Mouse (Mus musculus): Measurements from ENCODE around the gene Mef2b. TPM values are rescaled to one million over a fixed set of nuclear protein-coding genes. Genes with fewer than 3 reads are reported as not detected.

Gene Mef2b
- polyA plus RNA-seq, 1 experiment, result 2.3 TPM

DNA sequence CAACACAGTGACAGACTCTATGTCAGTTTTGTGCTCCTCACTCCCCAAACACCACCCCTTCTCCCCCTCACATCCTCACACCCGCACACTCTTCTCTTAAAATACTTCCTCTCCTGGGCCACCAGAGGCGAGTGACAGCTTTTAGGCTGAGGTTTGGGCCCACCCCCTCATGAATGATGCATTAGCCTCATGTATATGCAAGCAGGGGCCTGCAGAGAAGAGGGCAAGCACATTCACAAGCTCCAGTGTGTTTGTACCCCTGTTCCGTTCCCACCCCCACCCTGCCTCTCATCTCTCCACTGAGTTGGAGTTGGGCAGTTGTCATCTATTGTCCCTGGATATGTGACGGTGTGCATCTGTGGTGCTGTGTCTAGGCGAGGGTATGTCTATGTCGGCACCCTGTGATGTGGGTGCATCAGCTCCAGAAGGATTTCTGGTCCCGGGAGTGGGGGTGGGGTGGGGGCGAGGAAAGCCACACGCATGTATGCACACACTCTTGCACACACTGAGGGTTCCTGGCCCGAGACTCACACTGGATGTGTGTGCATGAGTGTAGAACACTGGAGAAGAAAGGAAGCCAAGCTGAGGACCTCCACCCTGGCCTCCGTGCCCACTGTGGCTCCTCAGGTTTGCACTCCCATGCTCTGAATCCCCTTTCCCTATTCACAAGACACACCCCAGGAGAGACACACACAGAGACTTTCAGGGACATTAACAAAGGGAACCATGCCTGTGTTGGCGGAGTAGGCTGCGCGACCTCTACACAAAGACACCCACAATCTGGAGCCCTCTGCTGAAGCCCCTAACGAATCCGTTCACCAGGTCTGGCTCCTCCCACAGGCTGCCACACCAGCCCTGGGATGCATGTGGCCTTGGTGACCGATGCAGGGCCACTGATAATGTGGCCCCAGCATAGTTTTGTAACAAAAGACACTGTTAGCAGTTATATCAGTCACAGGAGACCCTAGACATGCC is 20.5 kb upstream of the Mef2b start:
- no peak for DNase-seq (ENCODE audit: low read depth in 1 of 2, low spot score in 2 of 2)
- peaks cover 18% of the 10 kb centered on the region; the same call in 1 of the 2 replicates for H3K27me3 ChIP-seq (ENCODE audit: control insufficient read depth, insufficient read depth, low read length)
- H3K4me3 ChIP-seq (ENCODE audit: extremely low read depth, insufficient read depth, insufficient read length), result no peak overlapping the region
- no peaks in the 10 kb centered on the region for H3K4me1 ChIP-seq (ENCODE audit: control insufficient read depth, insufficient read depth, insufficient read length)
- WGBS, result 21% methylated on average over 17 of the region's 17 CpGs
- no peaks in the 10 kb centered on the region for H3K36me3 ChIP-seq (ENCODE audit: control insufficient read depth, insufficient read depth, low read length)
- TF ChIP-seq CTCF (IDR thresholded peaks at IDR 0.05; ENCODE audit: extremely low read depth, insufficient read depth, insufficient read length, insufficient replicate concordance) (no peak), POLR2A (IDR thresholded peaks at IDR 0.05; ENCODE audit: low read depth, low read length) (no peak)
- no peak overlapping the region for H3K27ac ChIP-seq (ENCODE audit: insufficient read depth, low read length)

DNA sequence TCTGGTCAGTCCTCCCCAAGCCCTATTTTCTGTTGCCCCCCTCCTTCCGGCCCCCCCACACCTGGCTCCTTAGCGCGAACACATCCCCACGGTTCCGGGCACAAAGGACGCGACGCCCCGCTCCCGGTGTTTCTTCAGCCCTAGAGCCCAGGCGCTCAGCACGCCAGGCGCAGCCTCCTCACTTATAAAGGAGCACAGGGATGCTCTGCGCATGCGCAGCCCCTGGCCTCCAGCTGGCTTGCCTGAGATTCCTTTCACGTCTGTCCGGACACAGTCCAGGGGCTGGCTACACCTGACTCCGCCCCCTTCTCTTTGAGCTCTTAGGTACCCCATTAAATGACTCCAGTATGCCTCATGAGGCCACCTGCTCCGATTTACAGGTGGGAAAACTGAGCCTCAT is 18.8 kb upstream of the Mef2b start, which contains the start of gene Ncan:
TSS of gene Ncan (minus strand) at position 207 of the 400 bp plus-strand sequence.
- Histone ChIP-seq H3K27me3 (ENCODE audit: control insufficient read depth, insufficient read depth, low read length) (peaks cover 18% of the 10 kb centered on the region; the same call in 1 of the 2 replicates), H3K27ac (ENCODE audit: insufficient read depth, low read length) (no peak within 1 kb of the TSS), H3K36me3 (ENCODE audit: control insufficient read depth, insufficient read depth, low read length) (no peaks in the 10 kb centered on the region), H3K4me3 (ENCODE audit: extremely low read depth, insufficient read depth, insufficient read length) (no peak within 1 kb of the TSS), H3K4me1 (ENCODE audit: control insufficient read depth, insufficient read depth, insufficient read length) (no peaks in the 10 kb centered on the region)
- 6% methylated on average over 19 of the region's 19 CpGs for WGBS
- DNase-seq (ENCODE audit: low read depth in 1 of 2, low spot score in 2 of 2), result no peak
- TF ChIP-seq POLR2A (IDR thresholded peaks at IDR 0.05; ENCODE audit: low read depth, low read length) (no peak), CTCF (IDR thresholded peaks at IDR 0.05; ENCODE audit: extremely low read depth, insufficient read depth, insufficient read length, insufficient replicate concordance) (no peak)

DNA sequence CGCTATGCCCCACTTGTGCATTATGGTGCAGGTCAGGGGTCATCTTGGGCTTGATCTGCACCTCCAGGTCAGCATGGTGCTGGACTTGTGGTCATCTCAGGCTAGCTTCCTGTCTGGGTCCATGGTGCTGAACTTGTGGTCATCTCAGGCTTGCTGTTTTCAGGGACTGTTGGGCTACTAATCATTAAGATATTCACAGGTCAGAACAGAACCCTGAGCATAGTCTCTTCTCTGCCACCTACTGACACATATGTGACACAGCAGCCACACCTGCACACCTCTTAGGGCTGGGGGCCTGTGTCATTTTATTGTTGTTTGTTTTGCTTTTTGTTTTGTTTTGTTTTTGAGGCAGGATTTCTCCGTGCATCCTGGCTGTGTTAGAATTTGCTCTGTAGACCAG is 16.6 kb upstream of the Mef2b start:
- 56% methylated on average over 2 of the region's 2 CpGs for WGBS
- DNase-seq (ENCODE audit: low read depth in 1 of 2, low spot score in 2 of 2), result no peak
- no peaks in the 10 kb centered on the region for H3K36me3 ChIP-seq (ENCODE audit: control insufficient read depth, insufficient read depth, low read length)
- no peaks in the 10 kb centered on the region for H3K4me1 ChIP-seq (ENCODE audit: control insufficient read depth, insufficient read depth, insufficient read length)
- no peak overlapping the region for H3K27ac ChIP-seq (ENCODE audit: insufficient read depth, low read length)
- no peak overlapping the region for H3K4me3 ChIP-seq (ENCODE audit: extremely low read depth, insufficient read depth, insufficient read length)
- no peak for TF ChIP-seq POLR2A (IDR thresholded peaks at IDR 0.05; ENCODE audit: low read depth, low read length)
- peak; percentile 23; the same call in 1 of the 2 replicates for TF ChIP-seq CTCF (IDR thresholded peaks at IDR 0.05; ENCODE audit: extremely low read depth, insufficient read depth, insufficient read length, insufficient replicate concordance)
- H3K27me3 ChIP-seq (ENCODE audit: control insufficient read depth, insufficient read depth, low read length), result peaks cover 16% of the 10 kb centered on the region; the same call in 1 of the 2 replicates

DNA sequence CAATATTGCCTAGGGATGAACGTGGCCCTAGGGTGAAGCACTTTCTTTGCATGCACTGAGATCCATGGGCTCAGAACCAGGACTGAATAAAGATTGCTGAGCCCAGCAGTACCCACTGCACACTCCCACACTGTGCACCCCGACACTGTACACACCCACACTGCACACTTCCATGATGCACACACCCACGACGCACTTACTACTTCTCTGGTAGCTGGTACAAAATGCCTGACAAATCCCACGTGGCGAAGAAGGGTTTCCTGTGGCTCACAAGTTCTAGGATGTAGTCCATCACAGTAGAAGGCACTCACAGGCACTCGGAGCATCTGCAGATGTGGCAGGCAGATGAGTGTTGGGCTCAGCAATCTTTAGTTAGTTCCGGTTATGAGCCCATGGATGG is 14.5 kb upstream of the Mef2b start:
- no peak for DNase-seq (ENCODE audit: low read depth in 1 of 2, low spot score in 2 of 2)
- no peaks in the 10 kb centered on the region for H3K36me3 ChIP-seq (ENCODE audit: control insufficient read depth, insufficient read depth, low read length)
- 66% methylated on average over 8 of the region's 8 CpGs for WGBS
- no peak overlapping the region for H3K27ac ChIP-seq (ENCODE audit: insufficient read depth, low read length)
- H3K4me3 ChIP-seq (ENCODE audit: extremely low read depth, insufficient read depth, insufficient read length), result no peak overlapping the region
- H3K27me3 ChIP-seq (ENCODE audit: control insufficient read depth, insufficient read depth, low read length), result peaks cover 9% of the 10 kb centered on the region; the same call in 1 of the 2 replicates
- H3K4me1 ChIP-seq (ENCODE audit: control insufficient read depth, insufficient read depth, insufficient read length), result no peaks in the 10 kb centered on the region
- TF ChIP-seq CTCF (IDR thresholded peaks at IDR 0.05; ENCODE audit: extremely low read depth, insufficient read depth, insufficient read length, insufficient replicate concordance), result no peak
- TF ChIP-seq POLR2A (IDR thresholded peaks at IDR 0.05; ENCODE audit: low read depth, low read length), result no peak

DNA sequence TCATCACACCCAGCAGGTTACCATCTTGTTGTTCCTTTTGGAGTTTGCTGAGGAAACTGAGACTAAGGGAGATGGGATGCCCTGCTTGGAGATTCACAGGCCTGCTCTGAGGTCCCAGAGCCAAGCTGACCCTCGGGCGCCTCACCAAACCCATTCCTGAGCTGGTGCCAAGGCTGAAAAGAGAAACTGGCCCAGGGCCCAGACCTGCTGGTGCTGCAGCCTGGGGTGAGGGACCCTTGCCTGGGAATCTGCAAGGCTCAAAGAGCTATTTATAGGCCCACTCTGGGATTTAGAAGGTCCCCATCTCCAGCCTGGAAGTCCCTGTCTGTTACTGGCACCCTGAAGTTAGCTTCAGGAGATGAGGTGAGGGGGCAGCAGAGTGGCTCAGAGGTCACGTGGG is 11.1 kb upstream of the Mef2b start:
- Histone ChIP-seq H3K4me3 (ENCODE audit: extremely low read depth, insufficient read depth, insufficient read length) (no peak overlapping the region), H3K36me3 (ENCODE audit: control insufficient read depth, insufficient read depth, low read length) (peaks cover 2% of the 10 kb centered on the region; the same call in 1 of the 2 replicates), H3K4me1 (ENCODE audit: control insufficient read depth, insufficient read depth, insufficient read length) (peaks cover 3% of the 10 kb centered on the region; the same call in 1 of the 2 replicates), H3K27me3 (ENCODE audit: control insufficient read depth, insufficient read depth, low read length) (no peaks in the 10 kb centered on the region), H3K27ac (ENCODE audit: insufficient read depth, low read length) (no peak overlapping the region)
- no peak for DNase-seq (ENCODE audit: low read depth in 1 of 2, low spot score in 2 of 2)
- no peak for TF ChIP-seq POLR2A (IDR thresholded peaks at IDR 0.05; ENCODE audit: low read depth, low read length)
- no peak for TF ChIP-seq CTCF (IDR thresholded peaks at IDR 0.05; ENCODE audit: extremely low read depth, insufficient read depth, insufficient read length, insufficient replicate concordance)
- 82% methylated on average over 3 of the region's 3 CpGs for WGBS

DNA sequence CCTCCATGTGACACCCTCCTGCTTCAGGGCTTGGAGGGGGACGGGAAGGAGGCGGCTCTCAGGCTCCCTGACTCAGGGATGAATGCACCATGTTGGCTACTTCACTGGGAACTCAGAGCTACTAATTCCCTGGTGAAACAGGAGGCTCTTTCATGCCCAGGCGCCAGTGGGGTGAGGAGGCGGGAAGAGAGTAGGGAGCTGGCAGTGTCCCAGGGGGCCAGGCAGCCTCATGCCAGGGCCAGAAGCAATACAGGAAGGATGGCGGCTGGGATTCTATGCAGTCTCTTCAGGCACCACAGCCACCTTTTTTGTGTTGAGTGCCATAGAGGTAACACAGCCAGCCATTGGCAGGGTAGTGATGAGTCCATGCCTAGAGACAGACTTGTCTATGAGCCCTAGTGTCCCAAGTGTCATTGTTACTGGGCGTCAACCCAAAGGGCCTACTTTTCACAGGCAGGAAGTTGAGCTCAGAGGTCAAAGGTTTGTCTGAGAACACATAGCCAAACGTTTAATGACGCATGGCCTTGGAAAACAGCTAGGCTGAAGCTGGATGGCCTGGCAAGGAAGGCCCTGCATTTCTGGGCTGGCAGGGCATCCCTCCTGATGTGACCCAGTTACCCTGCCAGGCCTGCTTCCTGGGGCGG is 10.1 kb upstream of the Mef2b start:
- no peak for DNase-seq (ENCODE audit: low read depth in 1 of 2, low spot score in 2 of 2)
- H3K4me1 ChIP-seq (ENCODE audit: control insufficient read depth, insufficient read depth, insufficient read length), result peaks cover 3% of the 10 kb centered on the region; the same call in 1 of the 2 replicates
- 81% methylated on average over 9 of the region's 9 CpGs for WGBS
- no peaks in the 10 kb centered on the region for H3K27me3 ChIP-seq (ENCODE audit: control insufficient read depth, insufficient read depth, low read length)
- H3K4me3 ChIP-seq (ENCODE audit: extremely low read depth, insufficient read depth, insufficient read length), result no peak overlapping the region
- H3K27ac ChIP-seq (ENCODE audit: insufficient read depth, low read length), result no peak overlapping the region
- peaks cover 2% of the 10 kb centered on the region for H3K36me3 ChIP-seq (ENCODE audit: control insufficient read depth, insufficient read depth, low read length)
- no peak for TF ChIP-seq POLR2A (IDR thresholded peaks at IDR 0.05; ENCODE audit: low read depth, low read length)
- TF ChIP-seq CTCF (IDR thresholded peaks at IDR 0.05; ENCODE audit: extremely low read depth, insufficient read depth, insufficient read length, insufficient replicate concordance), result no peak
